ENCODE assay signal across 15 mouse cellular contexts in the genomic region with DNA sequence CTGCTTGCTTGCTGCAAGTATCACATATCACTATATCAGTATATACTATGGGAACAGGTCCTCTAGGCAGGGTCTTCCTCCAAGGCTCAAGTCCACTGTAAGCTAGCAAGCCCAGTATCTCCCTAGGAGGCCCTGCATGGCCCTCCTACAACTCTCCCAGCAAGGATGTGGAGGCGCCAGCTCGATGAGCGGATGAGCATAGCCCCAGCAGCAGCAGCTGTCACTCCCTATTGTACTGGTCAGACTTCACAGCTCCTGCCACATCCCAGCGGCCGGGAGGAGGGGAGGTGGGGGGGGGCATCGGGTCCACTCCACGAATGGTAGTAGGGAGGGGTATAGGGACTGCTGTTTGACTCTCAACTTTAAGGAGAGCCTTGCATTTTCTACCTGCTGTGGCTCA.
"Had no signal": no experiment of that assay in that cellular context is flagged by ENCODE, and none has a peak within 500 bp of the region (broad histone marks: within the 10 kb centered on the region; RNA-seq: fewer than 3 reads in every experiment).

No protein-coding gene starts in this region.

- H3K9ac ChIP-seq: limb, embryonic 12.5 days; liver, embryonic 13.5 days; liver, postnatal 0 days; lung, embryonic 15.5 days; neural tube, embryonic 15.5 days had no signal

- H3K27me3 ChIP-seq: liver, embryonic 13.5 days; lung, embryonic 15.5 days; neural tube, embryonic 15.5 days had no signal

- ATAC-seq: intestine, embryonic 16.5 days; liver, postnatal 0 days; midbrain, embryonic 16.5 days had no signal

- H3K27ac ChIP-seq: kidney, postnatal 0 days; limb, embryonic 12.5 days; liver, embryonic 13.5 days; lung, embryonic 15.5 days had no signal

- H3K4me3 ChIP-seq: limb, embryonic 12.5 days; liver, embryonic 13.5 days; lung, embryonic 15.5 days; neural tube, embryonic 15.5 days had no signal

- DNase-seq: kidney, adult 9 months; kidney, postnatal 36 days; liver; liver, embryonic 13.5 days; liver, postnatal 0 days; right cerebral cortex, postnatal 4 days; spleen, adult 18-20 months; thymus, adult 18-20 months had no signal

- H3K4me2 ChIP-seq: limb, embryonic 12.5 days; liver, embryonic 13.5 days; lung, embryonic 15.5 days; midbrain, embryonic 11.5 days; neural tube, embryonic 15.5 days had no signal

- H3K36me3 ChIP-seq: lung, embryonic 15.5 days had no signal

- H3K9me3 ChIP-seq: limb, embryonic 12.5 days; liver, embryonic 13.5 days; lung, embryonic 15.5 days; neural tube, embryonic 15.5 days had no signal
